Mouse (Mus musculus) cortical plate, adult 2 months (tissue): Measurements from ENCODE around the gene Cacna1g.

Experiments used
- CTCF ChIP-seq: fragments of 200-500 bp; IDR thresholded peaks from 2 replicates; pipeline ENCODE4 v1.5.1; 2011; ENCODE audit warnings: mild to moderate bottlenecking, control low read depth, low read length; ENCODE audit not compliant: insufficient read depth; ENCODE audit errors: extremely low read depth
- POLR2A ChIP-seq: fragments of 200-500 bp; IDR thresholded peaks from 2 replicates; pipeline ENCODE4 v1.6.1; 2011; ENCODE audit warnings: mild to moderate bottlenecking, low read length, control low read depth; ENCODE audit not compliant: insufficient read depth; ENCODE audit errors: extremely low read depth

DNA sequence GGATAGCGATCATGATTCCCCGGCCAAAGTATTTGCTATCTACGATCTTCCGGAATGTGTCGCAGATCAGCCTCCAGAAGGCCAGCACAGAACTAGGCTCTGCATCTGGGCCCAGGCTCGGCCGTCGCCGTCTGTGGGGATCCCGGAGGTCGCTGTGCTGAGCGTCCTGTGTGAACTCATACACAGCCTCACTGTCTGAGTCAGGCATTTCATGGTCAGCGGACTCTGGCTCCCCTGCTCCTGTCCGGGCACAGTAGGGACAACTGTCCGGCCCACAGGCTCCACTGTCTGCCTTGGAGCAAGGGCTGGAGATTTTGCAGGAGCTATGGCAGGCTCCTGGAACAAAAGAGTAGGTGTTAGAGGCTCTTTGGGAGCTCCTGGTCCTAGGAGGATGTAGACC is 17.0 kb downstream of the Cacna1g start:
- TF ChIP-seq POLR2A = no peak
- no peak for TF ChIP-seq CTCF
